Mouse (Mus musculus) bone marrow, adult 2 months (tissue): ENCODE results near the gene Vac14.

Experiments used
- CTCF ChIP-seq: fragments of 200-500 bp; IDR thresholded peaks from 2 replicates; pipeline ENCODE4 v1.5.1; 2011; ENCODE audit warnings: low read length, control low read depth; ENCODE audit not compliant: control insufficient read depth, insufficient read depth
- POLR2A ChIP-seq: fragments of 200-500 bp; IDR thresholded peaks from 2 replicates; pipeline ENCODE4 v1.6.1; 2011; ENCODE audit warnings: low read depth, mild to moderate bottlenecking, control low read depth, low read length, borderline replicate concordance; ENCODE audit not compliant: control insufficient read depth

DNA sequence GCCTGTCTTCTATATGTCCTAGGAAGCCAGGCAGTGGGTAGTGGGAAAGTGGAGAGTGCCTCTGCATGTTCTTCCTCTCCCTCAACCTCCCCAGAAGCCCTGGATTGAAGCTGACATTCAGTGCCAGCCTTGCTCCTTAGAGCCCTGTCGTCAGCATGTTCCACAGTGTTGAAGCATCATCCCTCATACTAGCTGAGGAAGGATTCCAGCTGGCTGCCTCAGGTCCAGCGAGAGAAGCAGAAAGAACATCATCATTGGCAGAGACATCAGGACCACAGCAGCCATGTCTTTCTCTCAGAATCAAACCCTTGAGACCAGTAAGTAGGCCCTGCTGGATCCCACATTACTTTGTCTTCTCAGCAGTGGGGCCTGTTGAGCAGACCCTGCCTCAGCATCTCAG, 39.3 kb downstream of the Vac14 start:
- TF ChIP-seq POLR2A (no peak), CTCF (no peak)
